Mouse (Mus musculus): ENCODE data around the gene Opcml.

DNA sequence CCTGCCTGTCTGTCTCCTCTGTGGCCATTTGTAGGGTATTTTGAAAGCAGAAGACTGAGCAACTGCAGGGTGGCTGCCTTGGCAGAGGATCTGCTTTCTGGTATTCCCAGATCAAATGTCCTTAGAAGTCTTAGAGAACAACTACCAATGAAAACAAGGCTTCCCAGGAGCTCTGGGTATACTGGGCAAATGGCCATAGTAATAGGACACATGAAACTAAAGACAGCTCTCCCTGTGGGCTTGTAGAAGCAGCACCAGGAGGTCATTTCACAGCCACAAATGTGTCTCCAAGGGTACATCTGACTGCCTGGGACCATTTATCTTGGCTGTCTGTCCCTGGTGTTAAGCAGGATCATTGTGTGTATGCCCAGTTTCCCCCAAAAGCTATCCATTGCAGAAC is 146.7 kb downstream of the Opcml start:
- TF ChIP-seq CTCF (IDR thresholded peaks at IDR 0.05) (no peak), EP300 (IDR thresholded peaks at IDR 0.05; ENCODE audit: insufficient read depth, low read depth, low read length) (no peak)
